ENCODE assay signal across 9 mouse cellular contexts in the genomic region with DNA sequence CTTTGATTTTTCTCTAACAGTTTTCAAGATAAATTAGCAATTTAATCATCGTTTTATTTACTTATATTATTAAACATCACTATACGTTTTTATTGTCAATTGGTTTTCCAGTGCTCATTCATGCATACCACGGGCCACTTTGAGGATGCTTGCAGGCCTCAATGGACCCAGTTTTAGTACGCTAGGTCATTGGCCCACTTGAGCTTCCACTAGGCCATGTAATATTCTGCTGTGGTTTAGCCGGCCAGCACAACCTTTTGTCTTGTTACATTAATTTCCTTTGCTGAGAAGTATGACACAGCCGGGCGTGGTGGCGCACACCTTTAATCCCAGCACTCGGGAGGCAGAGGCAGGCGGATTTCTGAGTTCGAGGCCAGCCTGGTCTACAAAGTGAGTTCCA. TPM values are rescaled to one million over a fixed set of nuclear protein-coding genes. Genes with fewer than 3 reads are reported as not detected.
DNase-seq lines count a peak whose midpoint lies in the region; ATAC-seq and TF ChIP-seq lines count a peak whose summit lies in the region.
"Had no signal": no experiment of that assay in that cellular context is flagged by ENCODE, and none has a peak within 500 bp of the region (broad histone marks: within the 10 kb centered on the region; RNA-seq: fewer than 3 reads in every experiment).

No protein-coding gene starts in this region.

- ATAC-seq in lung, embryonic 16.5 days (ENCODE audit: low read depth), result no peak
- ATAC-seq in forebrain, embryonic 11.5 days (replicated peaks; ENCODE audit: low FRiP score), result no peak
- no peak for ATAC-seq in limb, embryonic 15.5 days (ENCODE audit: insufficient number of reproducible peaks, low FRiP score, low TSS enrichment, low read depth)
- no peak for ATAC-seq in stomach, embryonic 14.5 days (ENCODE audit: insufficient number of reproducible peaks, insufficient read depth, low FRiP score, low read depth)

- H3K4me1 ChIP-seq in lung, embryonic 16.5 days (replicated peaks; ENCODE audit: control insufficient read depth, insufficient read depth, low read length), result peaks cover 10% of the 10 kb centered on the region
- 0 out of 2 replicates have a peak, but pooled peaks cover 2% of the 10 kb centered on the region for H3K4me1 ChIP-seq in forebrain, embryonic 11.5 days (replicated peaks; ENCODE audit: control insufficient read depth, insufficient read depth, low read length)
- H3K4me1 ChIP-seq in limb, embryonic 15.5 days, result peaks cover 5% of the 10 kb centered on the region; the same call in 1 of the 2 replicates
- H3K4me1 ChIP-seq in stomach, embryonic 14.5 days (ENCODE audit: control insufficient read depth, insufficient read depth, low read length), result no peaks in the 10 kb centered on the region; the same call in 1 of the 2 replicates
- peaks cover 9% of the 10 kb centered on the region for H3K4me1 ChIP-seq in thymus, adult 2 months (replicated peaks; ENCODE audit: control insufficient read depth, insufficient read depth, low read length)

- H3K4me3 ChIP-seq in lung, embryonic 16.5 days (ENCODE audit: low read length), result peak overlapping the region; percentile 71
- peak overlapping the region; percentile 59 for H3K4me3 ChIP-seq in forebrain, embryonic 11.5 days (ENCODE audit: low read depth, low read length)
- H3K4me3 ChIP-seq in limb, embryonic 15.5 days, result peak overlapping the region; percentile 55; the same call in 1 of the 2 replicates
- H3K4me3 ChIP-seq in stomach, embryonic 14.5 days (ENCODE audit: low read depth, low read length), result peak overlapping the region; percentile 67; the same call in 1 of the 2 replicates
- no peak overlapping the region for H3K4me3 ChIP-seq in thymus, adult 2 months (ENCODE audit: control insufficient read depth, insufficient read depth, low read length)

- no peak for TF ChIP-seq CTCF in thymus, adult 2 months (IDR thresholded peaks at IDR 0.05; ENCODE audit: borderline replicate concordance, control insufficient read depth, extremely low read depth, insufficient read depth, low read length, poor library complexity)

- no peak overlapping the region for H3K27ac ChIP-seq in lung, embryonic 16.5 days (ENCODE audit: low read length)
- H3K27ac ChIP-seq in forebrain, embryonic 11.5 days (ENCODE audit: low read depth, low read length), result no peak overlapping the region
- H3K27ac ChIP-seq in limb, embryonic 15.5 days, result no peak overlapping the region
- no peak overlapping the region for H3K27ac ChIP-seq in stomach, embryonic 14.5 days (ENCODE audit: low read length)
- no peak overlapping the region for H3K27ac ChIP-seq in thymus, adult 2 months (ENCODE audit: control insufficient read depth, insufficient read depth, low read length)

- peak overlapping the region; percentile 84 for H3K9ac ChIP-seq in lung, embryonic 16.5 days (ENCODE audit: low read length)
- H3K9ac ChIP-seq in forebrain, embryonic 11.5 days (ENCODE audit: low read length), result peak overlapping the region; percentile 73; the same call in 1 of the 2 replicates
- no peak overlapping the region for H3K9ac ChIP-seq in limb, embryonic 15.5 days
- peak overlapping the region; percentile 61; the same call in 1 of the 2 replicates for H3K9ac ChIP-seq in stomach, embryonic 14.5 days (replicated peaks; ENCODE audit: low read depth, low read length)

- TF ChIP-seq POLR2A in thymus, adult 2 months (IDR thresholded peaks at IDR 0.05; ENCODE audit: control insufficient read depth, extremely low read depth, insufficient read depth, low read length, poor library complexity), result no peak

- no peaks in the 10 kb centered on the region for H3K9me3 ChIP-seq in lung, embryonic 16.5 days (ENCODE audit: control insufficient read depth, low read length)
- H3K9me3 ChIP-seq in forebrain, embryonic 11.5 days (ENCODE audit: control insufficient read depth, low read length), result no peaks in the 10 kb centered on the region
- no peaks in the 10 kb centered on the region for H3K9me3 ChIP-seq in limb, embryonic 15.5 days
- no peaks in the 10 kb centered on the region for H3K9me3 ChIP-seq in stomach, embryonic 14.5 days (ENCODE audit: control insufficient read depth, low read depth, low read length)

- no peaks in the 10 kb centered on the region for H3K36me3 ChIP-seq in lung, embryonic 16.5 days (ENCODE audit: control insufficient read depth, insufficient read depth, low read length)
- H3K36me3 ChIP-seq in forebrain, embryonic 11.5 days (ENCODE audit: control insufficient read depth, insufficient read depth, low read length), result no peaks in the 10 kb centered on the region
- H3K36me3 ChIP-seq in limb, embryonic 15.5 days, result peaks cover 23% of the 10 kb centered on the region
- peaks cover 4% of the 10 kb centered on the region for H3K36me3 ChIP-seq in stomach, embryonic 14.5 days (ENCODE audit: control insufficient read depth, insufficient read depth, low read length)
- no peaks in the 10 kb centered on the region for H3K36me3 ChIP-seq in thymus, adult 2 months (ENCODE audit: control insufficient read depth, insufficient read depth, low read length)

- H3K27me3 ChIP-seq in lung, embryonic 16.5 days (ENCODE audit: control insufficient read depth, insufficient read depth, low read depth, low read length), result no peaks in the 10 kb centered on the region
- H3K27me3 ChIP-seq in forebrain, embryonic 11.5 days (ENCODE audit: control insufficient read depth, insufficient read depth, low read length), result no peaks in the 10 kb centered on the region
- H3K27me3 ChIP-seq in limb, embryonic 15.5 days, result no peaks in the 10 kb centered on the region
- H3K27me3 ChIP-seq in stomach, embryonic 14.5 days (ENCODE audit: control insufficient read depth, insufficient read depth, low read length), result no peaks in the 10 kb centered on the region
- H3K27me3 ChIP-seq in thymus, adult 2 months (ENCODE audit: control insufficient read depth, insufficient read depth, low read length), result no peaks in the 10 kb centered on the region

- WGBS in lung, embryonic 16.5 days, result 82% methylated on average over 11 of the region's 11 CpGs
- WGBS in forebrain, embryonic 11.5 days, result 82% methylated on average over 11 of the region's 11 CpGs
- 83% methylated on average over 11 of the region's 11 CpGs for WGBS in limb, embryonic 15.5 days
- WGBS in stomach, embryonic 14.5 days, result 87% methylated on average over 11 of the region's 11 CpGs
- 88% methylated on average over 11 of the region's 11 CpGs for WGBS in thymus, adult 2 months

- no peak for DNase-seq in lung, adult 18-20 months
- DNase-seq in forebrain, embryonic 11.5 days (ENCODE audit: low spot score), result no peak
- no peak for DNase-seq in thymus, adult 2 months
- no peak for DNase-seq in thymus, postnatal 36 days
- DNase-seq: kidney, postnatal 14 days; right cerebral cortex, postnatal 4 days had no signal

- peak overlapping the region; percentile 82 for H3K4me2 ChIP-seq in lung, embryonic 16.5 days (ENCODE audit: low read depth, low read length)
- H3K4me2 ChIP-seq in forebrain, embryonic 11.5 days (ENCODE audit: low read depth, low read length, severe bottlenecking), result peak overlapping the region; percentile 67
- H3K4me2 ChIP-seq in limb, embryonic 15.5 days, result peak overlapping the region; percentile 64
- H3K4me2 ChIP-seq in stomach, embryonic 14.5 days (replicated peaks; ENCODE audit: low read depth, low read length), result peak overlapping the region; percentile 68

RNA-seq across cellular contexts. Expression of a gene that starts 0.8 kb away (rescaled TPM):
- 7.1 and 7.6 TPM in 2 replicates for polyA plus RNA-seq in lung, embryonic 16.5 days (2015; fragmentation: Nextera tagmentation; extraction: Ambion mirVana)
- polyA plus RNA-seq in forebrain, embryonic 11.5 days (2014; fragmentation: Nextera tagmentation; extraction: Ambion mirVana), result 12.7 and 12.9 TPM in 2 replicates
- polyA plus RNA-seq in limb, embryonic 15.5 days (2015; fragmentation: Nextera tagmentation; extraction: Ambion mirVana), result 5.1 and 5.5 TPM in 2 replicates
- polyA plus RNA-seq in stomach, embryonic 14.5 days (2014; fragmentation: Nextera tagmentation; extraction: Ambion mirVana), result 5.1 and 5.5 TPM in 2 replicates
- 1.7 and 1.9 TPM in 2 replicates for polyA plus RNA-seq in thymus, adult 2 months (2012; rRNA removed)

RNA-seq across cellular contexts. Expression of a gene that starts 57.0 kb away (rescaled TPM):
- 41.1 and 43.2 TPM in 2 replicates for polyA plus RNA-seq in lung, embryonic 16.5 days (2015; fragmentation: Nextera tagmentation; extraction: Ambion mirVana)
- polyA plus RNA-seq in forebrain, embryonic 11.5 days (2014; fragmentation: Nextera tagmentation; extraction: Ambion mirVana), result 48.0 and 54.2 TPM in 2 replicates
- polyA plus RNA-seq in limb, embryonic 15.5 days (2015; fragmentation: Nextera tagmentation; extraction: Ambion mirVana), result 46.1 and 46.6 TPM in 2 replicates
- polyA plus RNA-seq in stomach, embryonic 14.5 days (2014; fragmentation: Nextera tagmentation; extraction: Ambion mirVana), result 40.6 and 41.2 TPM in 2 replicates
- 49.1 and 61.7 TPM in 2 replicates for polyA plus RNA-seq in thymus, adult 2 months (2012; rRNA removed)
